Mouse (Mus musculus): ENCODE data around the gene Myocos.

Myocos gene

DNA sequence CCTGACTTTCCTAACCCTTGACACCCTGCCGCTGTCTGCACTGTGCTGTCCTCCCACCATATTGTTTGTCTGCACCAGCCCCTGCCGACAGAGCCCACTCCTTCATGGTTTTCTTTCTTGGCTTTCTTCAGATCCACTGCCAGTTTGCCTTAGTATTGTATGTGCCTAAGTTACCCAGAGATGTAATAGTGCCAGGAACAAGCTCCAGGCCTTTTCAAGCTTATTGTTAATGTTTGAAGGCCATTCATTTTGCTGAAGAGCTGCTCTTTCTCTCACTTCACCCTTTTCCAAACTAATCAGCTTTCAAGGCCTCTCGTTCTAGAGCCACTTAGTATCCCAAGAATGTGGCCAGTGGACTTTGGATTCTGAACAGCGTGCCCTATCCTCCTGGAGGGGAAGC is 46.8 kb downstream of the Myocos start:
- DNase-seq = no peak

DNA sequence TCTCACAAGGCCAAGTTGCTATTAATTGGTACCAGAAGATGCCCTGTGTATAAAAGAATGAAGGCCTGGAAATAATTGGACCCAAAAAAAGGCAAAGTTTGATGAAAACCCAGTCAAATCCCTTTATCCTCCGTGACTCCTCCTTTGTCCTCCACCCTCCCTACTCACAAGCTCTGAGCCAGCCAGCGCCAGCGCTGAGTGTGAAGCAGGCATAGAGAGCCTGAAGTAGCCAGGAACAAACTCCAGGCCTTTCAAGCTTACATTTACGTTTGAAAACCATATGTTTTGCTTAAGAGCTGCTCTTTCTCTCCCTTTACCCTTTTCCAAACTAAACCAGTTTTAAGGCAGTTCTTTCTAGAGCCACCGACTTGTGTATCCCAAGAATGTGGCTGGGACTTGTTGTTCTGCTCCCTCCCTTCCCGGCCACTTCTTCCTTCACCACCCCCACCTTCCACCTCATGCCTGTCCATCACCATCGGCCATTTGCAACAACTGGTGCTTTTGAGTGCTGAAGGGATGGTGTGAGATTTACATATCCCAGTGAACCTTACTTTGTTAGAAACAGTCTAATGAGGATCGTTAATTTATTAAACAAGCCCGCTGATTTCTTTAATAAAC is 48.3 kb downstream of the Myocos start:
- no peak for DNase-seq

GRCm38 (mm10) chr1:162608127-162608526 is 49.9 kb downstream of the Myocos start:
- no peak for DNase-seq

GRCm38 (mm10) chr1:162601288-162601687 is 56.7 kb downstream of the Myocos start:
- no peak for DNase-seq

GRCm38 (mm10) chr1:162599617-162600016 is 58.4 kb downstream of the Myocos start:
- no peak for DNase-seq

- no peak for DNase-seq
These were observed 60.5 kb downstream of the Myocos start for GRCm38 (mm10) chr1:162597379-162598102.
